Mouse (Mus musculus) hindbrain, embryonic 14.5 days (tissue): ENCODE results near the gene Usp44. TPM values are rescaled to one million over a fixed set of nuclear protein-coding genes. Genes with fewer than 3 reads are reported as not detected.

Experiments used
- ATAC-seq: fragments of 200-750 bp; cut with Nextera tagmentation; 2 replicates; pipeline ENCODE4 v1.8.0; 2017; ENCODE audit warnings: moderate number of reproducible peaks, mild to moderate bottlenecking, moderate TSS enrichment, moderate library complexity; ENCODE audit not compliant: low FRiP score
- DNase-seq: peaks from one replicate; pipeline ENCODE4 v3.0.0-alpha.2; 2015; ENCODE audit warnings: low spot score
- H3K27ac ChIP-seq: fragments of 300-500 bp; sonication (generic); 2 replicates; pipeline ENCODE4 v1.5.1; 2014; ENCODE audit warnings: mild to moderate bottlenecking, moderate library complexity
- H3K27me3 ChIP-seq: fragments of 300-500 bp; sonication (generic); 2 replicates; pipeline ENCODE4 v1.6.1; 2014; ENCODE audit warnings: mild to moderate bottlenecking, low read length, mixed read lengths; ENCODE audit not compliant: control insufficient read depth, insufficient read depth
- H3K36me3 ChIP-seq: fragments of 300-500 bp; sonication (generic); replicated peaks from 2 replicates; pipeline ENCODE4 v1.6.1; 2014; ENCODE audit not compliant: control insufficient read depth, insufficient read depth
- H3K4me1 ChIP-seq: fragments of 300-500 bp; sonication (generic); replicated peaks from 2 replicates; pipeline ENCODE4 v1.6.1; 2014; ENCODE audit warnings: antibody characterized with exemption, low read length, mixed read lengths; ENCODE audit not compliant: control insufficient read depth, insufficient read depth
- H3K4me2 ChIP-seq: fragments of 300-500 bp; sonication (generic); replicated peaks from 2 replicates; pipeline ENCODE4 v1.6.1; 2014; ENCODE audit warnings: mild to moderate bottlenecking, moderate library complexity
- H3K4me3 ChIP-seq: fragments of 300-500 bp; sonication (generic); replicated peaks from 2 replicates; pipeline ENCODE4 v1.5.1; 2014; ENCODE audit warnings: mild to moderate bottlenecking, low read length
- H3K9ac ChIP-seq: fragments of 300-500 bp; sonication (generic); 2 replicates; pipeline ENCODE4 v1.6.1; 2014
- H3K9me3 ChIP-seq: fragments of 300-500 bp; sonication (generic); 2 replicates; pipeline ENCODE4 v1.6.1; 2016; ENCODE audit warnings: low read length; ENCODE audit not compliant: control insufficient read depth
- WGBS: fragments of 180-500 bp; shearing (Covaris S2); extraction: QIAGEN DNeasy Blood & Tissue Kit; methylation state at CpG from one replicate; pipeline ENCODE4 v1.1.7; 2014; 5-methylcytosine and 5-hydroxymethylcytosine counted together
- polyA plus RNA-seq: library from polyadenylated mRNA; unstranded; fragments of >200 nt; fragmentation: Nextera tagmentation; extraction: Ambion mirVana; gene quantifications from 2 replicates; pipeline ENCODE4 v1.2.1, GENCODE M21; 2014

Gene Usp44
- polyA plus RNA-seq, 1 experiment from 2014 or later, result 0.17 TPM

DNA sequence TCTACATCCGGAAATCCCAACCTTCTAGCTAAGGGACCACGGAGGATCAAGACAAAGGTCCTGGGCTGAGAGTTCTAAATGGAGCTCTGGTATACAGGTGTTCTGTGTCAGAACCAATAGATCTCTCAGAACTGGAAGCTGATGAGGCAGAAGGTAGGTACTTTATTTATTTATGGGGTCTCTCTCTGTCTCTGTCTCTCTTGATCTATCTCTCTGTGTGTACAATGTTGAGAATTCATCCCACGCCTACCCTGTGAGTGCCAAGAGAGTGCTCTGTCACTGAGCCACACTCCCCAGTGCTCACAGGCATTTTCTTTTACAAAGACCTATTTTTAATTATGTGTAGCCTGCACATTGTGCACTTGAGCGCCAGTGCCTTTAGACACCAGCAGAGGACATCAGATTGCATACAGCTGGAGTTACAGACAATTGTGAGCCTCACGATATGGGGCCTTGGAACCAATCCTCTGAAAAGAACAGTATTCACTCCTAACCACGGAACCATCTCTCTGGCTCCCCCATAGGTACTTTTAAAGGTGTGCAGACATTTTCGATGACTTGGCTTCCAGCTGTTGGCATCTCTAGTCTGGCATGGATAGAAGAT is 65.8 kb downstream of the Usp44 start, which contains the start of gene Metap2:
TSS of gene Metap2 (minus strand) at position 51 of the 604 bp plus-strand sequence.
- H3K27ac ChIP-seq, result no peak within 1 kb of the TSS
- H3K36me3 ChIP-seq, result no peaks in the 10 kb centered on the region
- no peaks in the 10 kb centered on the region for H3K27me3 ChIP-seq
- H3K4me2 ChIP-seq, result no peak within 1 kb of the TSS
- DNase-seq (no peak), ATAC-seq (no peak)
- H3K9ac ChIP-seq, result no peak within 1 kb of the TSS
- no peaks in the 10 kb centered on the region for H3K9me3 ChIP-seq
- H3K4me3 ChIP-seq, result no peak within 1 kb of the TSS
- WGBS, result 71% methylated on average over 7 of the region's 7 CpGs
- H3K4me1 ChIP-seq, result no peaks in the 10 kb centered on the region

DNA sequence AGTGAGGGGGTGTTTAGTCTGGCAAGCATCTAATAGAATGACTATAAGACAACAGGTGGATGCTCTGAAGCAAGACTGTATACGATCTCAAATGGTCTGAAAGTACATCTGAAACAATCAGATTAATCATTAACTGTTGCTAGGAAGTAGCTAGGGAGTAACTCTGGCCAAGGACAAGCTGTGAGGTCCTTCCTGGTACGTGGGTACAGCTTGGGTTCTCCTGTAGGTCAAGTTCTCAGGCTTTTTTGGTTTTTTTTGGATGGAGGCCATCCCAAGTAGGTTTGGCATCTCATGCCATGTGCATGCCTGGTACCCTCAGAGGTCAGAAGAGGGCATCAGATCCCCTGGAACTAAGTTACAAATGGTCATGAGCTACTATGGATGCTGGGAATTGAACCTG is 67.9 kb downstream of the Usp44 start:
- Histone ChIP-seq H3K9ac (no peak overlapping the region), H3K27ac (no peak overlapping the region), H3K4me1 (no peaks in the 10 kb centered on the region), H3K27me3 (no peaks in the 10 kb centered on the region), H3K9me3 (no peaks in the 10 kb centered on the region), H3K4me2 (no peak overlapping the region), H3K4me3 (no peak overlapping the region), H3K36me3 (no peaks in the 10 kb centered on the region)
- DNase-seq (no peak), ATAC-seq (no peak)
- 65% methylated on average over 2 of the region's 2 CpGs for WGBS

DNA sequence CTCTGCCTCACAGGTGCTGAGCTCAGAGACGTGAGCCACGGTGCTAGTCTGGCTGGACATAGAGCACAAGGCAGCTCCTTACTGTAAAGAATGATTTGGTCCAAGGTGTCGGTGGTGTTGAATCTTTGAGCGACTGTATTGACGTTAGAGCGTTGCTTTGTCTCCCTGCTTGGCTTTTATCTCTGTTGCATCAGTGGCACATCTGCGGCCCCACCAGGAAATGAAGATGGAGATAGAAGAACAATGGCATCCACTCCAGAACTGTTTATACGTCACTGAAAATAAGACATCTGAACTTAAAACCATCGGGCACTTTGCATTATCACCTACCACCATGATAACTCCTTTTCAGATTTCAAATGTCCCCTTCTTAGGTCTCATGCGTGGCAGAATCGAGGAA is 68.6 kb downstream of the Usp44 start:
- ATAC-seq (no peak), DNase-seq (no peak)
- H3K4me1 ChIP-seq, result no peaks in the 10 kb centered on the region
- 90% methylated on average over 11 of the region's 11 CpGs for WGBS
- no peaks in the 10 kb centered on the region for H3K36me3 ChIP-seq
- H3K9ac ChIP-seq, result no peak overlapping the region
- no peak overlapping the region for H3K27ac ChIP-seq
- no peaks in the 10 kb centered on the region for H3K9me3 ChIP-seq
- no peak overlapping the region for H3K4me3 ChIP-seq
- H3K4me2 ChIP-seq, result no peak overlapping the region
- no peaks in the 10 kb centered on the region for H3K27me3 ChIP-seq

DNA sequence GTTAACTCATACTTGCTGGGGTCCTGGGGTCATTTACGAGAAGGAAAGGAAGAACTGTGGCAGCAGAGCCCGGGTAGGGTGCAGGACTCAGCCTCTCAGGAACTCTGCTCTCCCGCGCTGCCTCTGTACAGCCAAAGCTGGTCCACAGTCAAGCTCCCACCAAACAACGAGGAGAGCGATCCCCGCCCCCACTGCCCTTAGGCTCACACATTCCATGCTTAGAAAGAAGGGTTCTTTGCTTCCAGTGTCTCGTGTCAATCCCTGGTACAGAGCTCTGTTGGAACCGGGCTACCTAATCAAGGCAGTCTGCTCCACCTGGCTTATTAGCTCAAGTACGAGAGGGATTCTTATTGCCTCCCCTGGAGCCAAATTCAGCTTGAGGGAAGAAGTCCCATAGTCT is 76.0 kb downstream of the Usp44 start:
- Histone ChIP-seq H3K9ac (no peak overlapping the region), H3K4me1 (no peaks in the 10 kb centered on the region), H3K4me2 (no peak overlapping the region), H3K27ac (no peak overlapping the region), H3K4me3 (no peak overlapping the region), H3K9me3 (no peaks in the 10 kb centered on the region), H3K36me3 (no peaks in the 10 kb centered on the region), H3K27me3 (no peaks in the 10 kb centered on the region)
- no peak for DNase-seq
- ATAC-seq, result no peak
- 72% methylated on average over 10 of the region's 10 CpGs for WGBS

Other genes starting within 250 kb of the Usp44 start
- 63.5 and 72.6 TPM in 2 replicates for gene Snrpf, start 241.8 kb upstream of the Usp44 start, polyA plus RNA-seq
- gene Ntn4, start 190.9 kb upstream of the Usp44 start, polyA plus RNA-seq, result 0.70 and 0.76 TPM in 2 replicates
- gene Metap2, start 65.5 kb downstream of the Usp44 start, polyA plus RNA-seq, result 153 and 161 TPM in 2 replicates
- gene Vezt, start 204.3 kb downstream of the Usp44 start, polyA plus RNA-seq, result 56.5 and 62.5 TPM in 2 replicates
- 3.2 and 3.6 TPM in 2 replicates for gene Fgd6, start 204.4 kb downstream of the Usp44 start, polyA plus RNA-seq